Mouse (Mus musculus) liver, postnatal 0 days (tissue): ENCODE data around the gene Casp12. TPM values are rescaled to one million over a fixed set of nuclear protein-coding genes. Genes with fewer than 3 reads are reported as not detected.

Source experiments
- ATAC-seq: fragments of 200-750 bp; cut with Nextera tagmentation; 2 replicates; pipeline ENCODE4 v1.8.0; 2017; ENCODE audit warnings: mild to moderate bottlenecking, moderate library complexity
- DNase-seq: peaks from one replicate; pipeline ENCODE4 v3.0.0-alpha.2; 2016
- H3K27ac ChIP-seq: fragments of 300-500 bp; sonication (generic); 2 replicates; pipeline ENCODE4 v1.5.1; 2014; ENCODE audit warnings: antibody characterized with exemption, moderate library complexity, mild to moderate bottlenecking, low read depth
- H3K27me3 ChIP-seq: fragments of 300-500 bp; sonication (generic); 2 replicates; pipeline ENCODE4 v1.6.1; 2014; ENCODE audit warnings: low read length, control low read depth, mixed read lengths; ENCODE audit not compliant: insufficient read depth
- H3K36me3 ChIP-seq: fragments of 300-500 bp; sonication (generic); replicated peaks from 2 replicates; pipeline ENCODE4 v1.6.1; 2014; ENCODE audit warnings: mild to moderate bottlenecking, control low read depth, low read length, moderate library complexity, mixed read lengths; ENCODE audit not compliant: insufficient read depth
- H3K4me1 ChIP-seq: fragments of 300-500 bp; sonication (generic); 2 replicates; pipeline ENCODE4 v1.6.1; 2014; ENCODE audit warnings: antibody characterized with exemption, mild to moderate bottlenecking, control low read depth; ENCODE audit not compliant: insufficient read depth
- H3K4me2 ChIP-seq: fragments of 300-500 bp; sonication (generic); 2 replicates; pipeline ENCODE4 v1.6.1; 2014; ENCODE audit warnings: low read depth, mild to moderate bottlenecking, low read length, moderate library complexity, mixed read lengths
- H3K4me3 ChIP-seq: fragments of 300-500 bp; sonication (generic); 2 replicates; pipeline ENCODE4 v1.5.1; 2014; ENCODE audit warnings: low read depth, low read length
- H3K9ac ChIP-seq: fragments of 300-500 bp; sonication (generic); replicated peaks from 2 replicates; pipeline ENCODE4 v1.6.1; 2014; ENCODE audit warnings: mild to moderate bottlenecking, moderate library complexity
- H3K9me3 ChIP-seq: fragments of 300-500 bp; sonication (generic); 2 replicates; pipeline ENCODE4 v1.6.1; 2016; ENCODE audit warnings: mild to moderate bottlenecking, control low read depth, low read length, mixed read lengths
- CTCF ChIP-seq: sonication (generic); IDR thresholded peaks from 2 replicates; pipeline ENCODE4 v1.5.1; 2016; ENCODE audit warnings: antibody characterized with exemption, low read depth
- EP300 ChIP-seq: IDR thresholded peaks from 2 replicates; pipeline ENCODE4 v1.6.1; 2016; ENCODE audit warnings: antibody characterized with exemption, low read depth, mild to moderate bottlenecking
- WGBS: fragments of 180-500 bp; shearing (Covaris S2); extraction: QIAGEN DNeasy Blood & Tissue Kit; methylation state at CpG from one replicate; pipeline ENCODE4 v1.1.7; 2014; ENCODE audit not compliant: insufficient replicate concordance; 5-methylcytosine and 5-hydroxymethylcytosine counted together
- polyA plus RNA-seq: library from polyadenylated mRNA; unstranded; fragments of >200 nt; fragmentation: Nextera tagmentation; extraction: Ambion mirVana; gene quantifications from 2 replicates; pipeline ENCODE4 v1.2.1, GENCODE M21; 2015

The Casp12 gene
- 1.0 and 1.2 TPM in 2 replicates for polyA plus RNA-seq

GRCm38 (mm10) chr9:5345291-5345898 lies at the start of gene Casp12:
TSS of gene Casp12 (plus strand) at chr9:5345430.
- DNase-seq: no peak

DNA sequence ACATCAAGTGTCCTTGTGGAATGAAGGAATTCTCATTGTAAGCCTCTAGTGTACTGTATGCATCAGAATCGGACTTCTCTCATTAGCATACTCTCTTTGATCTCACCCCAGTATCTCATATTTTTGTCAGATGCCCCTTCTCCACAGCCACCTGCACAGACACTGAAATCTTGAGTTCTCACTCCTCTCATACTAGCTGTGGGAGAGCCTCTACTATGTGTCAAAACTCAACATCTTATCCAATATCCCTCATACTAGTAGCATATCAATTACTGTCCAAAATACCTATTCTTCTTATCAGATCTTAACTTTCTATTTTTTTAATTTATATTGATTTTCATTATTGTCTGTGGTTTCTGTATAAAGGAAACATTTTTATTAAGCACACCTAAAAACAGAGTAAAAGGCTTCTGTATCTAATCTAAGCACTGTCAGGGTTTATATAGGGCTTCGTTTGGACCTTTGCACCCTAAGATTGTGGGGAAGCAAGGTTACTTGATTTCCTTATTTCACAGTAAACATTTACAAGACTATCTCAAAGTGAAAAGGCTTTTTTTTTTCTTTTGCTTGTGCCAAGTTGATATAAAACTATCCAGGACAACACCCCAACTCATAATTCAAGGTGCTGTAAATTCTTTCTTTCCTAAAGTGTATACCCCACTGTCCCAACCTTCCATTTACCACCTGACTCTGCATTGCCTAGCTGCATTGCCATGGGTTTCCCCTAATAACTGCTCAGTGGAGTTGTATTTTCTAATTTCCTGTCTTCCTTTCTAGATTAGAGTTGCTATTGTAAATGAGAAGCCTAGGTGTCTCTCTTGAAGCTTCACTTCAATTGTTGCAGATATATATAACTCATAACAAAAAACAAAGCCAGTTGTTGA lies 48.6 kb upstream of the Casp12 start:
- WGBS: 53% methylated on average over 2 of the region's 2 CpGs
- ATAC-seq: no peak
- Histone ChIP-seq H3K4me3 (no peak overlapping the region), H3K4me2 (no peak overlapping the region), H3K9ac (no peak overlapping the region), H3K9me3 (no peaks in the 10 kb centered on the region), H3K4me1 (no peaks in the 10 kb centered on the region), H3K27ac (no peak overlapping the region), H3K27me3 (no peaks in the 10 kb centered on the region), H3K36me3 (no peaks in the 10 kb centered on the region)
- DNase-seq: no peak
- no peak for TF ChIP-seq CTCF
- no peak for TF ChIP-seq EP300

More at GRCm38 (mm10) chr9:5345291-5345898, at the start of gene Casp12:
- Histone ChIP-seq H3K4me2 (no peak within 1 kb of the TSS), H3K27ac (0 out of 2 replicates have a peak within 1 kb of the TSS, but pooled peaks have one; percentile 2), H3K9me3 (no peaks in the 10 kb centered on the region), H3K9ac (no peak within 1 kb of the TSS), H3K4me1 (no peaks in the 10 kb centered on the region), H3K27me3 (no peaks in the 10 kb centered on the region), H3K36me3 (no peaks in the 10 kb centered on the region), H3K4me3 (no peak within 1 kb of the TSS)
- TF ChIP-seq EP300 (no peak), CTCF (no peak)
- WGBS: 55% methylated on average over 4 of the region's 4 CpGs
- no peak for ATAC-seq

DNA sequence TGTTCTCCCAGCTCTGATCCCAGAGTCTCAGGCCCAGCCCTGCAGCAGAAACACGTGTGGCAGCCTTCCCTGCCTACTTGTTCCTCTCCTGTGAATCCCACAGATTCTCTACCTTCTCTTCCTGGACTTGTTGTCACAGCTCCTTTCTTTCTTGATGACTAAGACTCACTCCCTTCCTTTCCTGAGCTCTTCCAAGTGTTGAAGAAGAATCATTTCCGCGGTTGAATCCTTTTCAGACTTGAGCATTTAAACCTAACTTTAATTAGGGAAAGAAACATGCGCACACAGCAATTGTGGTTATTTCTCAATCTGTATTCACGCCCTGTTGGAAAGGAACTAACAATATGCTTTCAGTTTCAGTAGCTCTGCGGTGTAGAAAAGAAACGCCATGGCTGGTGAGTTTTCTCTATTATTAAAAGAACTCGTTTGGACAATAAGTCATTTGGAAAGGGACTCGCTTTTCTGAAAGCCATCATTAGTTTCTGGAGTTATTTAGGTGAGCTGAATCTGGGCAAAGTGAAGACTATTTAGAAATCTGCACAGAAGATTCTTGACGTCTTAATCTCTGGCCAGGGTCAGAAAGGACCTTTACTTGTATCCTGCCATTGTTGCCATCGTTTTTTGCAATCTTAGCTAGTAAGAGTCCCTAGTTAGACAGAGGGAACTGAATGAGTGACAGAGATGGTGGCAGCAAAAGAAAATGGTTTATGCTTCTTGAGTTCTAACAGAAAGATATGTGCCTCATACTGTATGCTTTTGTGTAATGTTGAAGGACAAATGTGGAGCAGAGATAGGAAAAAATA lies 46.7 kb upstream of the Casp12 start, which contains the start of gene Casp1:
Casp1 (plus strand) TSS at position 189 of the 803 bp plus-strand sequence.
- H3K4me3 ChIP-seq: peak within 1 kb of the TSS; percentile 29
- no peaks in the 10 kb centered on the region for H3K27me3 ChIP-seq
- H3K9me3 ChIP-seq: no peaks in the 10 kb centered on the region
- no peak for TF ChIP-seq CTCF
- no peak for TF ChIP-seq EP300
- DNase-seq: no peak
- no peaks in the 10 kb centered on the region for H3K36me3 ChIP-seq
- H3K4me2 ChIP-seq: peak within 1 kb of the TSS; percentile 42
- peak; percentile 57 for ATAC-seq
- H3K4me1 ChIP-seq: no peaks in the 10 kb centered on the region
- H3K27ac ChIP-seq: peak within 1 kb of the TSS; percentile 57; the same call in 1 of the 2 replicates
- 54% methylated on average over 11 of the region's 11 CpGs for WGBS
- H3K9ac ChIP-seq: no peak within 1 kb of the TSS

DNA sequence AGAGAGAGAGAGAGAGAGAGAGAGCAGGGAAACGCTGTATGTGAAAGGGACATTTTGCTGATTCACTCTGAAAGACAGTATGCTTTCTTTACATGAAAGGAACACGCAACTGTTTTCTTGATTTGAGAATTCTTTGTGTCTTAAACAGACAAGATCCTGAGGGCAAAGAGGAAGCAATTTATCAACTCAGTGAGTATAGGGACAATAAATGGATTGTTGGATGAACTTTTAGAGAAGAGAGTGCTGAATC lies 46.2 kb upstream of the Casp12 start:
- 46% methylated on average over 2 of the region's 2 CpGs for WGBS
- H3K27ac ChIP-seq: no peak overlapping the region
- DNase-seq: no peak
- no peak for ATAC-seq
- H3K4me3 ChIP-seq: peak overlapping the region; percentile 29; the same call in 1 of the 2 replicates
- no peak overlapping the region for H3K9ac ChIP-seq
- H3K9me3 ChIP-seq: no peaks in the 10 kb centered on the region
- no peaks in the 10 kb centered on the region for H3K4me1 ChIP-seq
- no peaks in the 10 kb centered on the region for H3K27me3 ChIP-seq
- H3K4me2 ChIP-seq: peak overlapping the region; percentile 42
- TF ChIP-seq CTCF (no peak), EP300 (no peak)
- H3K36me3 ChIP-seq: no peaks in the 10 kb centered on the region

- peak within 1 kb of the TSS; percentile 41 for H3K4me3 ChIP-seq
- no peak within 1 kb of the TSS; the same call in 1 of the 2 replicates for H3K9ac ChIP-seq
- DNase-seq (no peak), ATAC-seq (peak; percentile 71)
- TF ChIP-seq EP300: 0 out of 2 replicates have a peak, but pooled peaks have one; percentile 26
- TF ChIP-seq CTCF: no peak
- no peaks in the 10 kb centered on the region for H3K4me1 ChIP-seq
- peak within 1 kb of the TSS; percentile 67 for H3K27ac ChIP-seq
- no peaks in the 10 kb centered on the region for H3K27me3 ChIP-seq
- 28% methylated on average over 5 of the region's 5 CpGs for WGBS
- H3K9me3 ChIP-seq: no peaks in the 10 kb centered on the region
- no peaks in the 10 kb centered on the region for H3K36me3 ChIP-seq
- H3K4me2 ChIP-seq: peak within 1 kb of the TSS; percentile 48
Observed at GRCm38 (mm10) chr9:5308561-5308960, 36.7 kb upstream of the Casp12 start, which contains the start of gene Casp4. TSS of gene Casp4 (plus strand) at chr9:5308828.

DNA sequence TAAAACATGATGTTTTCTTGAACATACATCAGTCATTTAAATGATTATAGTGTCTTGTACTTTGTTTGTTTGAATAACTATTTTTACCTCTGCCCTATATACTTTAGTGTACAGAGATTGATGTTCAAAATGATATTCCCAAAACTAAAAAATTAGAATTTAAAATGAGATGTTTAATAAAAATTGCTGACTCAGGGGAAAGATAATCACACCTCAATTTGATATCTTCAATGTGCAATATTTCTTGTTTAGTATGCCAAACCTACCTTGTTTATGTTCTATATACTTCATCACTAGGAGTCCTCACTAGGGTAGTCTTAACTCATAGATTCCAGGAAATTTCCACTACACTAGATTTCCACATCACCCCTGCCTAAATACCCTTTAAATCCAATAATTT lies 35.1 kb upstream of the Casp12 start:
- ATAC-seq (no peak), DNase-seq (no peak)
- Histone ChIP-seq H3K36me3 (no peaks in the 10 kb centered on the region), H3K9ac (no peak overlapping the region), H3K27ac (no peak overlapping the region), H3K4me3 (no peak overlapping the region), H3K27me3 (no peaks in the 10 kb centered on the region), H3K9me3 (no peaks in the 10 kb centered on the region), H3K4me2 (peak overlapping the region; percentile 43; the same call in 1 of the 2 replicates), H3K4me1 (no peaks in the 10 kb centered on the region)
- TF ChIP-seq CTCF: no peak
- TF ChIP-seq EP300: no peak
